Mouse (Mus musculus): ENCODE measurements at regions not wholly inside any gene's neighbourhood (a gene's known extent, or its start where the extent isn't known, plus 50 kb on each side); places are given as distances from the start of the nearest gene placed in this dataset.

DNA sequence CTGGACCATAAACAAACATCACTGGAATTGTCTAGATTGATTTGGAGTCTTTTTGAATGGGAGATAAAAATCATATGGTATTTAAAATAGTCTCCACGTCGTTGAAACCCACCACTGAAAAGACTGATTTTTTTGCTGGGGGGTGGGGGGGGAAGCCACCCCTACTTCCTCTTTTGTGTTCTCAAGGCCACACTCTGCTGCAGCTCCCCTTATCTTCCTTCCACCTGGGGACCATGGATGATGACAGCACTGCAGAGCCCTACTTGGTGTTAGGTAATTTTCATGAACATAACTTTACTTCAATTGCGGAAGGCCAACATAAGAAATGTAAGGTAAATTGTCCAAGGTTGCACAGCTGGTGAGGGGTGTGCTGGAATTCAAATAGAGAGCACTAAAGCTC is 232.4 kb upstream of the Vrk2 start:
- Histone ChIP-seq H3K4me3 (replicated peaks in 1 of 3; ENCODE audit: low read depth in 2 of 3, low read length in 2 of 3, poor library complexity in 1 of 3) (no peak overlapping the region), H3K79me2 (replicated peaks; ENCODE audit: control insufficient read depth, extremely low read depth, insufficient read depth, poor library complexity, severe bottlenecking) (no peaks in the 10 kb centered on the region), H3K9me3 (replicated peaks; ENCODE audit: low read length) (no peaks in the 10 kb centered on the region), H3K27me3 (replicated peaks) (no peaks in the 10 kb centered on the region), H3K36me3 (replicated peaks in 1 of 2; ENCODE audit: control insufficient read depth in 1 of 2, insufficient read depth in 1 of 2, low read length in 1 of 2) (no peaks in the 10 kb centered on the region), H3K27ac (ENCODE audit: insufficient read depth, low read depth) (no peak overlapping the region), H3K4me1 (ENCODE audit: control insufficient read depth in 1 of 2, insufficient read depth in 2 of 2) (peaks cover 0 to 32% of the 10 kb centered on the region in 2 experiments; a peak in 3 of 4 replicates), H3K4me2 (ENCODE audit: insufficient read depth, low read depth, poor library complexity, severe bottlenecking) (no peak overlapping the region), H3K9ac (ENCODE audit: insufficient read depth, low read depth) (no peak overlapping the region)
- peak; percentile 8 for DNase-seq (ENCODE audit: extremely low read depth)
- in situ Hi-C loops (cut with MboI; ENCODE audit: low pct_ligation_motif_present, low pct_unique_long_range_greater_than_20kb, low sequenced_read_pairs): no loop called here
- TF ChIP-seq NELFE (IDR thresholded peaks at IDR 0.05; ENCODE audit: low read depth, low read length) (no peak), ZKSCAN1 (IDR thresholded peaks at IDR 0.05; ENCODE audit: borderline replicate concordance, low read depth, low read length) (no peak), ZC3H11A (IDR thresholded peaks at IDR 0.05; ENCODE audit: low read depth, low read length) (no peak), IRF4 (IDR thresholded peaks at IDR 0.05; ENCODE audit: low read depth, low read length) (no peak), JUN (IDR thresholded peaks at IDR 0.05; ENCODE audit: insufficient read depth, low read depth, low read length) (no peak), POLR2A (IDR thresholded peaks at IDR 0.05; ENCODE audit: low read depth, low read length) (no peak), SMC3 (IDR thresholded peaks at IDR 0.05; ENCODE audit: low read depth, low read length) (no peak), JUND (conservative IDR thresholded peaks at IDR 0.05; ENCODE audit: low read depth, low read length) (no peak), TBP (conservative IDR thresholded peaks at IDR 0.05; ENCODE audit: low read depth, low read length) (no peak), USF1 (IDR thresholded peaks at IDR 0.05; ENCODE audit: low read depth, low read length) (no peak), SIN3A (IDR thresholded peaks at IDR 0.05; ENCODE audit: low read length) (no peak), MAX (IDR thresholded peaks at IDR 0.05; ENCODE audit: low read length) (no peak), MAZ (IDR thresholded peaks at IDR 0.05; ENCODE audit: low read depth, low read length) (no peak), MYC (IDR thresholded peaks at IDR 0.05; ENCODE audit: low read depth, low read length) (no peak), EP300 (IDR thresholded peaks at IDR 0.05; ENCODE audit: low read length) (no peak), E2F4 (IDR thresholded peaks at IDR 0.05; ENCODE audit: insufficient replicate concordance, low read depth, low read length) (no peak), MXI1 (IDR thresholded peaks at IDR 0.05; ENCODE audit: low read depth, low read length) (no peak), CTCF (conservative IDR thresholded peaks at IDR 0.05 in 1 of 2, IDR thresholded peaks at IDR 0.05 in 1 of 2; ENCODE audit: low read depth in 2 of 2, low read length in 2 of 2) (no peak), BHLHE40 (IDR thresholded peaks at IDR 0.05; ENCODE audit: low read depth, low read length) (no peak)
- dilution Hi-C loops (cut with MboI; ENCODE audit: extremely low pct_ligation_motif_present, extremely low pct_unique_long_range_greater_than_20kb, low sequenced_read_pairs): no loop called here

DNA sequence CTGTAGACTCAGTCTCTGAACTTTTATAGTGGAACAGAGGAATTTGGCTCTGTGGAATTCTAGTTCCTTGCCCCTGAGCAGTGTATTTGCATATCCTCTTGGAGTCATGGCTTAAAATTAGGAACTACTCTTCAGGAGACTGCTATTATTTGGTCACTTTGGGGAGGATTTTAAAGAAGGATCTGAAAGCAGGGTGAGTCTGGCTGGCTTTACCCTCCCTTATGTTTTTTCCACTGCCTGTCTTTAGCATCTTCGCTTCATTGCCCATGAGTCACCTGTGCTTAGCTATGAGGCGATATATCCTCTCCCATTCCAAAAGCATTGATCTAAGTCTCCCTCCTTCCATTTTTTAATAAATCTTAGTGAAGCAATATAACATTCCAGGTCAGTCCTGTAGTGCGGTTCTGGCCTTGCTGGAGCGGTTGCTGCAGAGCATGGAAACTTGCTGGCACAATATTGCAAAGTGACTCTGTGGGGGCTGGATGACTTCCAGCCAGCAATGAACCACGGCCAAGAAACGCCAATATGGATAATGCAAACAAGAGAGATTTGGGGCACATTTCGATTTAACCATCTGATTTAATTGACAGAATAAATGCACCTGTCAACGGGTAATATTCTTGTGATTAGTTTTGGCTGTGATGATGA is 230.4 kb upstream of the Vrk2 start:
- Histone ChIP-seq H3K27me3 (replicated peaks) (no peaks in the 10 kb centered on the region), H3K4me3 (replicated peaks in 1 of 3; ENCODE audit: low read depth in 2 of 3, low read length in 2 of 3, poor library complexity in 1 of 3) (no peak overlapping the region), H3K9me3 (replicated peaks; ENCODE audit: low read length) (no peaks in the 10 kb centered on the region), H3K36me3 (replicated peaks in 1 of 2; ENCODE audit: control insufficient read depth in 1 of 2, insufficient read depth in 1 of 2, low read length in 1 of 2) (no peaks in the 10 kb centered on the region), H3K9ac (ENCODE audit: insufficient read depth, low read depth) (no peak overlapping the region), H3K27ac (ENCODE audit: insufficient read depth, low read depth) (no peak overlapping the region), H3K4me2 (ENCODE audit: insufficient read depth, low read depth, poor library complexity, severe bottlenecking) (peak overlapping the region; percentile 16), H3K79me2 (replicated peaks; ENCODE audit: control insufficient read depth, extremely low read depth, insufficient read depth, poor library complexity, severe bottlenecking) (no peaks in the 10 kb centered on the region), H3K4me1 (ENCODE audit: control insufficient read depth in 1 of 2, insufficient read depth in 2 of 2) (peaks cover 0 to 32% of the 10 kb centered on the region in 2 experiments; a peak in 2 of 4 replicates)
- in situ Hi-C loops (cut with MboI; ENCODE audit: low pct_ligation_motif_present, low pct_unique_long_range_greater_than_20kb, low sequenced_read_pairs): no loop called here
- dilution Hi-C loops (cut with MboI; ENCODE audit: extremely low pct_ligation_motif_present, extremely low pct_unique_long_range_greater_than_20kb, low sequenced_read_pairs): no loop called here
- DNase-seq (ENCODE audit: extremely low read depth): peak; percentile 68
- TF ChIP-seq POLR2A (IDR thresholded peaks at IDR 0.05; ENCODE audit: low read depth, low read length) (no peak), KAT2A (IDR thresholded peaks at IDR 0.05; ENCODE audit: insufficient replicate concordance, low read length) (no peak), MYC (IDR thresholded peaks at IDR 0.05; ENCODE audit: low read depth, low read length) (no peak), IRF4 (IDR thresholded peaks at IDR 0.05; ENCODE audit: low read depth, low read length) (peak; percentile 77), SIN3A (IDR thresholded peaks at IDR 0.05; ENCODE audit: low read length) (no peak), MEF2A (IDR thresholded peaks at IDR 0.05; ENCODE audit: borderline replicate concordance, low read depth, low read length) (0 out of 2 replicates have a peak, but pooled peaks have one; percentile 14), JUN (IDR thresholded peaks at IDR 0.05; ENCODE audit: insufficient read depth, low read depth, low read length) (0 out of 2 replicates have a peak, but pooled peaks have one; percentile 16), CHD1 (IDR thresholded peaks at IDR 0.05; ENCODE audit: low read depth, low read length) (no peak), EP300 (IDR thresholded peaks at IDR 0.05; ENCODE audit: low read length) (peak; percentile 94), POLR2AphosphoS2 (IDR thresholded peaks at IDR 0.05; ENCODE audit: low read depth, low read length) (no peak), CTCF (conservative IDR thresholded peaks at IDR 0.05 in 1 of 2, IDR thresholded peaks at IDR 0.05 in 1 of 2; ENCODE audit: low read depth in 2 of 2, low read length in 2 of 2) (no peak), JUND (conservative IDR thresholded peaks at IDR 0.05; ENCODE audit: low read depth, low read length) (0 out of 2 replicates have a peak, but pooled peaks have one; percentile 3), MAX (IDR thresholded peaks at IDR 0.05; ENCODE audit: low read length) (no peak), RCOR1 (conservative IDR thresholded peaks at IDR 0.05; ENCODE audit: low read depth, low read length) (no peak), E2F4 (IDR thresholded peaks at IDR 0.05; ENCODE audit: insufficient replicate concordance, low read depth, low read length) (no peak), TBP (conservative IDR thresholded peaks at IDR 0.05; ENCODE audit: low read depth, low read length) (no peak), MAFK (IDR thresholded peaks at IDR 0.05; ENCODE audit: insufficient replicate concordance, low read length) (no peak), PAX5 (IDR thresholded peaks at IDR 0.05; ENCODE audit: low read length) (no peak), TCF12 (IDR thresholded peaks at IDR 0.05; ENCODE audit: low read depth, low read length) (no peak), UBTF (IDR thresholded peaks at IDR 0.05; ENCODE audit: low read depth, low read length) (no peak), ZKSCAN1 (IDR thresholded peaks at IDR 0.05; ENCODE audit: borderline replicate concordance, low read depth, low read length) (no peak)
